Mouse (Mus musculus) CH12.LX (cell line): ENCODE data around the gene Gnptab. TPM values are rescaled to one million over a fixed set of nuclear protein-coding genes. Genes with fewer than 3 reads are reported as not detected.
A peak's percentile ranks its signal among the peaks of the same experiment; 100 is the strongest.

Experiments used
- DNase-seq: peaks from one replicate; pipeline ENCODE4 v3.0.0-alpha.2; 2013; ENCODE audit errors: extremely low read depth
- H3K27ac ChIP-seq: 2 replicates; pipeline ENCODE4 v1.5.1; 2012; ENCODE audit warnings: low read depth, mild to moderate bottlenecking, control low read depth, moderate library complexity; ENCODE audit not compliant: insufficient read depth
- H3K27me3 ChIP-seq: replicated peaks from 2 replicates; pipeline ENCODE3; 2012; ENCODE audit warnings: inconsistent platforms
- H3K36me3 ChIP-seq, 2 experiments: replicated peaks in 1 of 2; 2 replicates each; pipeline versions ENCODE3 to v1.6.1; 2012; ENCODE audit warnings: inconsistent platforms in 1 of 2, low read length in 1 of 2, mild to moderate bottlenecking in 1 of 2, mixed read lengths in 1 of 2, moderate library complexity in 1 of 2; ENCODE audit not compliant: control insufficient read depth in 1 of 2, insufficient read depth in 1 of 2
- H3K4me1 ChIP-seq, 2 experiments: 2 replicates each; pipeline ENCODE4 v1.6.1; 2012; ENCODE audit warnings: inconsistent platforms in 1 of 2, moderate library complexity in 1 of 2; ENCODE audit not compliant: insufficient read depth in 2 of 2, control insufficient read depth in 1 of 2
- H3K4me2 ChIP-seq: 2 replicates; pipeline ENCODE4 v1.6.1; 2012; ENCODE audit warnings: low read depth, mild to moderate bottlenecking, control low read depth; ENCODE audit not compliant: poor library complexity, insufficient read depth, severe bottlenecking
- H3K4me3 ChIP-seq, 3 experiments: fragments of 150-350 bp in 1 of 3; sonication (generic) in 1 of 3; replicated peaks in 1 of 3; 2 replicates each; pipeline versions ENCODE3 to v1.5.1; 2011 to 2012; ENCODE audit warnings: low read depth in 2 of 3, low read length in 2 of 3, mild to moderate bottlenecking in 2 of 3, moderate library complexity in 2 of 3, control low read depth in 1 of 3, improper control_type of control experiment in 1 of 3, inconsistent platforms in 1 of 3, mixed read lengths in 1 of 3; ENCODE audit not compliant: poor library complexity in 1 of 3
- H3K79me2 ChIP-seq: replicated peaks from 2 replicates; pipeline ENCODE4 v1.6.1; 2012; ENCODE audit warnings: mild to moderate bottlenecking, moderate library complexity; ENCODE audit not compliant: control insufficient read depth, poor library complexity, insufficient read depth, severe bottlenecking; ENCODE audit errors: extremely low read depth
- H3K9ac ChIP-seq: 2 replicates; pipeline ENCODE4 v1.6.1; 2012; ENCODE audit warnings: low read depth, mild to moderate bottlenecking, control low read depth, moderate library complexity; ENCODE audit not compliant: insufficient read depth
- H3K9me3 ChIP-seq: replicated peaks from 2 replicates; pipeline ENCODE3; 2012; ENCODE audit warnings: low read length, inconsistent platforms, mixed read lengths
- CHD1 ChIP-seq: IDR thresholded peaks from 2 replicates; pipeline ENCODE4 v1.6.1; 2012; ENCODE audit warnings: low read depth, low read length, improper control_type of control experiment, inconsistent platforms
- E2F4 ChIP-seq: IDR thresholded peaks from 2 replicates; pipeline ENCODE4 v1.6.1; 2011; ENCODE audit warnings: low read depth, low read length, improper control_type of control experiment; ENCODE audit not compliant: insufficient replicate concordance
- HCFC1 ChIP-seq: IDR thresholded peaks from 2 replicates; pipeline ENCODE4 v1.6.1; 2012; ENCODE audit warnings: low read depth, mild to moderate bottlenecking, inconsistent platforms, low read length, improper control_type of control experiment
- MEF2A ChIP-seq: IDR thresholded peaks from 2 replicates; pipeline ENCODE4 v1.6.1; 2014; ENCODE audit warnings: low read depth, mild to moderate bottlenecking, inconsistent platforms, low read length, improper control_type of control experiment, borderline replicate concordance
- MXI1 ChIP-seq: IDR thresholded peaks from 2 replicates; pipeline ENCODE4 v1.6.1; 2011; ENCODE audit warnings: mild to moderate bottlenecking, low read depth, low read length, improper control_type of control experiment
- NELFE ChIP-seq: IDR thresholded peaks from 2 replicates; pipeline ENCODE4 v1.6.1; 2011; ENCODE audit warnings: low read depth, low read length, improper control_type of control experiment
- NRF1 ChIP-seq: IDR thresholded peaks from 2 replicates; pipeline ENCODE4 v1.6.1; 2014; ENCODE audit warnings: low read depth, mild to moderate bottlenecking, inconsistent platforms, low read length, improper control_type of control experiment, moderate library complexity
- POLR2AphosphoS2 ChIP-seq: IDR thresholded peaks from 2 replicates; pipeline ENCODE4 v1.6.1; 2011; ENCODE audit warnings: low read depth, low read length, improper control_type of control experiment
- RAD21 ChIP-seq: IDR thresholded peaks from 2 replicates; pipeline ENCODE4 v1.6.1; 2011; ENCODE audit warnings: low read depth, mild to moderate bottlenecking, low read length, improper control_type of control experiment, moderate library complexity
- SIN3A ChIP-seq: IDR thresholded peaks from 2 replicates; pipeline ENCODE4 v1.6.1; 2012; ENCODE audit warnings: low read length, improper control_type of control experiment, inconsistent platforms
- SMC3 ChIP-seq: IDR thresholded peaks from 2 replicates; pipeline ENCODE4 v1.6.1; 2011; ENCODE audit warnings: low read depth, low read length, improper control_type of control experiment
- ZC3H11A ChIP-seq: IDR thresholded peaks from 2 replicates; pipeline ENCODE4 v1.6.1; 2012; ENCODE audit warnings: low read depth, mild to moderate bottlenecking, inconsistent platforms, low read length, improper control_type of control experiment
- ZKSCAN1 ChIP-seq: IDR thresholded peaks from 2 replicates; pipeline ENCODE4 v1.6.1; 2012; ENCODE audit warnings: low read depth, inconsistent platforms, low read length, improper control_type of control experiment, borderline replicate concordance
- ZNF384 ChIP-seq: IDR thresholded peaks from 2 replicates; pipeline ENCODE4 v1.6.1; 2012; ENCODE audit warnings: low read depth, low read length, improper control_type of control experiment, inconsistent platforms
- dilution Hi-C: fragments of 300-500 bp; cut with MboI; formaldehyde crosslinking; loops from 2 replicates; pipeline ENCODE4 v1.14.3; 2020; ENCODE audit warnings: low sequenced_read_pairs; ENCODE audit not compliant: extremely low pct_unique_long_range_greater_than_20kb, extremely low pct_ligation_motif_present
- in situ Hi-C: fragments of 300-500 bp; cut with MboI; formaldehyde crosslinking; loops from 3 replicates; pipeline ENCODE4 v1.14.3; 2019; ENCODE audit warnings: low sequenced_read_pairs, low pct_ligation_motif_present, low pct_unique_long_range_greater_than_20kb, mixed read lengths
- polyA plus RNA-seq: library from polyadenylated mRNA; unstranded; fragments of >175 nt; gene quantifications from 2 replicates; pipeline ENCODE4 v1.2.1, GENCODE M21; 2012; ENCODE audit warnings: low read depth; ENCODE audit not compliant: insufficient read length
- total RNA-seq, 2 experiments: library from RNA; depleted of rRNA; stranded (reverse); fragments of 300-350 nt in 1 of 2; fragments of >200 nt in 1 of 2; gene quantifications; 2 replicates each; pipeline ENCODE4 v1.2.3; 2012 to 2014

Gene Gnptab
- total and polyA plus RNA-seq, 3 experiments = 13.2 to 38.2 (median 18.0) TPM

DNA sequence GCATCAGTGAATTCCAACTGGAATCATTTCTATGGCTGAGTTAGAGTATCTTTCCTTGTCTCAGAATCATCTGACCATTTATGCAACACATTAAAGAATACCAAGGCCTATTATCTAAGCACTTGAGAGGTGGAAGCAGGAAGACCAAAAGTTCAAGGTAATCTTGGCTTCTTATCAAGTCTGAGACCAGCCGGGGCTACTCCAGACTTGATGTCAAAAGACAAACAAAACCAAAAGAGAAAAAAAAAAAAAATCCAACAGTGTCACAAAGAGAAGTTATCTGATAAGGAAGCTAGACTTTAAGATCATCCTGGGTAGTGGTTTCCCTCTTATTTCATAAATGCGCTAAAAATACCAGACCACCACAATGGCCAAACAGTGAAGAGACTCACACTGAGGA, 26.4 kb upstream of the Gnptab start:
- dilution Hi-C loops (no loop called here), in situ Hi-C loops (loop anchor here (25.0 kb wide), 1 partner anchor 235 kb away; no protein-coding TSS in a partner anchor)
- TF ChIP-seq NELFE (no peak), HCFC1 (no peak), E2F4 (no peak), SIN3A (no peak)

DNA sequence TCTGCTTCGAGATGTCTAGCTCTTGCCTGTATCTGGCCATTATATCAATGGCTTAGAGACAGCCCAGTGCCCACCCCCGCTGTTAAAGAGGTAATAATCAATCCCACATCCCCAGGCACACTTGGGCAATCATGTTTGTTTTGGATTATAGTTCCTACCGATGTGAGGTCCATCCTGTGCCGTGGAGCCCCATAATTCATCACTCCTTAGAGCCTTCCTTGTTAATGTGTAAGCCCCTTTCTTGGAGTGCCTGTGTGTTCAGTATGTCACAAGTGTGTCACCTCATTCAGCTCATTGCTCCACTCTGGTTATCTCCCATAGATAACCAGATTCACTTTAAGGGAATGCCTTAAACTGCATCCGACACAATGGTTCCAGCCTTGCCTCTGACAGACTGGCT, 24.3 kb upstream of the Gnptab start:
- Histone ChIP-seq H3K4me3 (no peak overlapping the region), H3K36me3 (no peaks in the 10 kb centered on the region), H3K9ac (no peak overlapping the region), H3K9me3 (peaks cover 2% of the 10 kb centered on the region), H3K4me1 (peaks cover 0 to 3% of the 10 kb centered on the region in 2 experiments; a peak in 1 of 4 replicates), H3K27me3 (no peaks in the 10 kb centered on the region), H3K4me2 (no peak overlapping the region), H3K27ac (no peak overlapping the region), H3K79me2 (no peaks in the 10 kb centered on the region)
- DNase-seq = no peak
- dilution Hi-C loops = no loop called here
- TF ChIP-seq CHD1 = no peak
- no peak for TF ChIP-seq ZKSCAN1
- TF ChIP-seq POLR2AphosphoS2 = no peak
- TF ChIP-seq SMC3 = no peak
- no peak for TF ChIP-seq ZC3H11A
- in situ Hi-C loops = loop anchor here (25.0 kb wide), 1 partner anchor 233 kb away; no protein-coding TSS in a partner anchor

More for the DNA sequence above, 26.4 kb upstream of the Gnptab start:
- H3K27me3 ChIP-seq = no peaks in the 10 kb centered on the region
- no peaks in the 10 kb centered on the region for H3K79me2 ChIP-seq
- no peaks in the 10 kb centered on the region for H3K36me3 ChIP-seq
- H3K4me2 ChIP-seq = no peak overlapping the region
- H3K9ac ChIP-seq = no peak overlapping the region
- H3K4me1 ChIP-seq = peaks cover 0 to 3% of the 10 kb centered on the region in 2 experiments; a peak in 1 of 4 replicates
- H3K9me3 ChIP-seq = no peaks in the 10 kb centered on the region
- no peak overlapping the region for H3K4me3 ChIP-seq
- DNase-seq = no peak
- H3K27ac ChIP-seq = no peak overlapping the region

DNA sequence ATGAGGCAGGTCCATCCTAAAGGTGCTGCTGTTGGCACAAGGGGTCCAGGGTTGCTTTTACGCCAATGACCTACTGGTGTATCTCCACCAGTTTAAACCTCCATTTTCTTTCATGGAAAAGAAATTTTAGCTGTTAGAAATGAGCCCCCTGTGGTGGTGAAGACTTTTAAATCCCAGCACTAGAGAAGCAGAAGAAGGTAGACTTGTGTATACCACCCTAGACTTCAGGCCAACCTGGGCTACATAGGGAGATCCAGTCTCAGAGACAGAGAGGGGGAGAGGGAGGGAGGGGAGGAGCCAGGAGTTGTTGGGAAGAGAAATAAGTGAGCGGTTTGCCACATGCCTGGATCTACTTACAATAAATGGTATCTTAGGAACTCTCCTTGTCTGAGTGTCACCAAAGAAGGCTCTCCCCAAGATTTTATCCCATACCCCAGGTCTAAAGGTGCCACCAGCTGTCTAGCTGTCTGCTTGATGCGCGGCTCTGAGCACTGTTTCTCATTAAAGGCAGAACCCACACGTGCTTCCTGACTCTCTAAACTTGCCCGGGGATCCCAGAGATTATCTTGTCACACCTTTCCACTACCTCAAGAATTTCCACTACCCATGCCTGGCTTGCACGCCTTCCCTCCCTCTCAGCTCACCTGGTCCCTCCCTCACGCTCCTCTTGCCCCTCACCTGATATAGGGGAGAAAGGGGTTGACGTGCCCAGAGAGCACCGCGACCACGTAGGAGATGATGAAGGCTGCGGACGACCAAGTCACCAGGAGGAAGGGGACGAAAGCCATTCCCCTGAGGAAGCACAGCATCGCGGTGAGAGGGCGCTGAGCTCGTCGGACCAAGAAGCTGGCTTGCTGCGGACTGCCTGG, 22.6 kb upstream of the Gnptab start:
- peaks cover 2% of the 10 kb centered on the region for H3K9me3 ChIP-seq
- peak overlapping the region; percentile 16 to 49 (median 33) for H3K4me3 ChIP-seq
- 0 out of 2 replicates have a peak overlapping the region, but pooled peaks have one; percentile 17 for H3K9ac ChIP-seq
- peaks cover 0 to 3% of the 10 kb centered on the region in 2 experiments; a peak in 1 of 4 replicates for H3K4me1 ChIP-seq
- dilution Hi-C loops (no loop called here), in situ Hi-C loops (loop anchor here (25.0 kb wide), 1 partner anchor 231 kb away; no protein-coding TSS in a partner anchor)
- no peaks in the 10 kb centered on the region for H3K79me2 ChIP-seq
- TF ChIP-seq RAD21 (no peak), NRF1 (no peak), SIN3A (no peak), MEF2A (no peak), ZNF384 (no peak), MXI1 (no peak)
- H3K27me3 ChIP-seq = no peaks in the 10 kb centered on the region
- H3K4me2 ChIP-seq = peak overlapping the region; percentile 65; the same call in 1 of the 2 replicates
- no peaks in the 10 kb centered on the region for H3K36me3 ChIP-seq
- H3K27ac ChIP-seq = no peak overlapping the region
- no peak for DNase-seq
